Mouse (Mus musculus): Measurements from ENCODE around the gene Ube2v1. TPM values are rescaled to one million over a fixed set of nuclear protein-coding genes. Genes with fewer than 3 reads are reported as not detected.
"Not testable (repeated sequence)": the region's sequence is repeated elsewhere in the genome, so short reads cannot be mapped to it uniquely, and the experiment has no call there.

Gene Ube2v1
- polyA plus RNA-seq, 1 experiment from 2014 or later: 289 TPM

DNA sequence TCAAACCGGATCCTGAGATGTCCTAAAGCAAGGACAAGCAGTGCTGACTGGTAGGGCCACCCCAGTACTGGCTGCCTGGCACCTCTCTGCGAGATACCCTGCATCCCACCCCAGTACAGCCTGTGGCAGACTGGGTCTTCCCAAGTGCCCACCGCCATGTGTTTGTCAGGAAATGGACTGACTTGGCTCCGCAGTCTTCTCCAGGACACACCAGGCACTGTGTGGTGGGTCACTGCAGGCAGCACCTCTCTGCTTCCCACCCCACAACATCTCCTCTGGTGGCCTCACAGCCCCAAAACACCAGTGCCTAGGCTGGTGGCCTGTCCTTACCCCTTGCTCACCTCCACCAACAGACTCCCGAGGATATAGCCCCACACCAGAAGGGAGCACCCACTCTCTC is 1.5 kb downstream of the Ube2v1 start:
- peaks cover 22% of the 10 kb centered on the region for H3K36me3 ChIP-seq
- peak overlapping the region; percentile 85 for H3K9ac ChIP-seq
- H3K4me1 ChIP-seq: peaks cover 51% of the 10 kb centered on the region
- WGBS: 72% methylated on average over 5 of the region's 5 CpGs
- no peaks in the 10 kb centered on the region for H3K27me3 ChIP-seq
- H3K9me3 ChIP-seq: no peaks in the 10 kb centered on the region
- peak overlapping the region; percentile 92 for H3K27ac ChIP-seq
- H3K4me2 ChIP-seq: peak overlapping the region; percentile 75
- ATAC-seq (ENCODE audit: insufficient number of reproducible peaks, low FRiP score, low TSS enrichment, low read depth): no peak
- H3K4me3 ChIP-seq: peak overlapping the region; percentile 79

DNA sequence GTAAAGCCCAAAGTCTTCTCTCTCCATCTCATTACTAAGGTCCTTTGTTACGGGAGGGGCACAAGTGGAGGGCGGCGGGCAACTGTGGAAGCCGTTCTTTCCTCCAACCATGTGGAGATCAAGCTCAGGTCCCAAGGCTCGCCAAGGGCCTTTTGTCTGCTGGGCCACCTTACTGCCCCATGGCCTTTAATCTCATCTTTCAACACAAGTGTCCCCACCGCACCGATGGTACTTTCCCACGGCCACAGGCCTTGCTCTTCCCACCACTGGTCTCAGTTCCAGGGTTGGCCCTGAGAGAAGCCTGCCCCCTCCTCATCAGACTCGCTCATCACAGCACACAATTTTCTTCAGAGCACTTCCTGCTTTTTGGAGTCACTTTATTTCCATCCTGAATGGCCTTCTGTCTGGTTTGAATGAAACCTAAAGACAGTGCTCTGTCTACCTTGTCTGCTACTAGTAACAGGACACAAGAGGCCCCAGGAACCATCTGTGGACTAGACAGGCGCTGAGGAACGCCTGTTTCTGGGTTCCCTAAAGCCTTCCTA is 2.2 kb downstream of the Ube2v1 start:
- H3K4me2 ChIP-seq: peak overlapping the region; percentile 75
- H3K4me3 ChIP-seq: peak overlapping the region; percentile 79
- H3K27ac ChIP-seq: peak overlapping the region; percentile 92
- H3K36me3 ChIP-seq: peaks cover 22% of the 10 kb centered on the region
- H3K27me3 ChIP-seq: no peaks in the 10 kb centered on the region
- H3K4me1 ChIP-seq: peaks cover 49% of the 10 kb centered on the region
- no peak for ATAC-seq (ENCODE audit: insufficient number of reproducible peaks, low FRiP score, low TSS enrichment, low read depth)
- H3K9ac ChIP-seq: 0 out of 2 replicates have a peak overlapping the region, but pooled peaks have one; percentile 10
- no peaks in the 10 kb centered on the region for H3K9me3 ChIP-seq
- WGBS: 78% methylated on average over 11 of the region's 11 CpGs

DNA sequence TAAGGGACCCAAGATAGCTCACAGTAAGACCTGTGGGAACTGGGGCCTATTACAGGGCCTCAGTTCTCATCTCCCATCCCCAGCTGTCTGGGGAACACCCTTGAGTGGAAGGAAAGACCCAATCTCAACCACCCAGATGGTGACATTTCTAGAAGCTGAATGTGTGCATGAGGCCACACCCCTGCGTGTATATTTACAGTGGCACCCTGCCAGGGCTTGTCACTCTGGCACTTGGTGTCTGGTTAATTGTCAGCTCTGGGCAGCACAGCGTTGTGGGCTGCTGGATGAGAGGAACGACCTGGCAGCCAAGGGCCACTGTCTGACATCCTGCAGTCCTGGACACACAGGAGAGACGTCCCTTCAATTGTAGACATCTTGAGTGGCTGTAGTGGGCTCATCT is 3.0 kb downstream of the Ube2v1 start:
- 55% methylated on average over 4 of the region's 4 CpGs for WGBS
- Histone ChIP-seq H3K4me2 (no peak overlapping the region), H3K27ac (no peak overlapping the region)

DNA sequence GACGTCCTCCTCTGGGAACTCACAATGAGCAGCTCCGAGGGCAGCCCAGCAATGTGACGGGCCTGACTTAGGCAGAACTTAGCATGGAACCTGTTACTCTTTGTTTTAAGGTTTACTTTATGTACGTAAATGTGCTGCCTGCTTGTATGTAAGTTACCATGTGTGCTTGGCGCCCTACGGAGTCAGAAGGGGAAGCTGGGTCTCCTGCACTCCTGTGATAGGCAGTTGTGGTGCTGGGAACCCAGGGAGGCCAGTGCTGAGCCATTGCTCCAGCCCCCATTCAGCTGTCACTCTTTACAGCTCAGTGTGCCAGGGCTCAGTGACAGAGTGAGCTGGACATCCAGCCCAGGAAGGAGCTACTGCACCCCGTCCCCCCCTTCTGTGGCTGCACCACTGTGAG is 4.9 kb downstream of the Ube2v1 start:
- WGBS: 87% methylated on average over 7 of the region's 7 CpGs
- Histone ChIP-seq H3K4me2 (no peak overlapping the region), H3K4me1 (peaks cover 31% of the 10 kb centered on the region), H3K27ac (no peak overlapping the region), H3K36me3 (peaks cover 28% of the 10 kb centered on the region), H3K27me3 (no peaks in the 10 kb centered on the region), H3K9ac (no peak overlapping the region), H3K4me3 (no peak overlapping the region), H3K9me3 (no peaks in the 10 kb centered on the region)
- ATAC-seq (ENCODE audit: insufficient number of reproducible peaks, low FRiP score, low TSS enrichment, low read depth): no peak

More for the DNA sequence above, 3.0 kb downstream of the Ube2v1 start:
- H3K27me3 ChIP-seq: no peaks in the 10 kb centered on the region
- no peaks in the 10 kb centered on the region for H3K9me3 ChIP-seq
- no peak overlapping the region for H3K4me3 ChIP-seq
- H3K36me3 ChIP-seq: peaks cover 22% of the 10 kb centered on the region
- H3K9ac ChIP-seq: no peak overlapping the region
- ATAC-seq (ENCODE audit: insufficient number of reproducible peaks, low FRiP score, low TSS enrichment, low read depth): no peak
- H3K4me1 ChIP-seq: peaks cover 44% of the 10 kb centered on the region

DNA sequence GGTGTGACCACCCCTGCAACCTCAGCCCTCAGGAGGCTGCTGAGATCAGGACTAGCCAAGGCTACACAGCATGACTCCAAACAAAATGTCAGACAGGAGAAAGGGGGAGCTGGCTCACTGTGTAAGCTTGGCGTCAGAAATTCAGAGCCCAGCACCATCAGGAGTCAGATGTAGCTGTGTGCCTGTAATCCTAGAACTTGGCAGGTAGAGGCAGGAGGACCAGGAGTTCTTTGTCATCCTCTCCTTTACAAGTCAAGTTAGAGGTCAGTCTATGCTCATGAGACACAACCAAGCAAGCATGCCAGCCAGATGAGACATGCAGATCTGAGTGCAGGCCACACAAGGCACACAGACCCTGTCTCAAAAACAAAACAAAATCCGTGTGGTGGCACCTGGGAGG is 6.2 kb downstream of the Ube2v1 start:
- peaks cover 28% of the 10 kb centered on the region for H3K36me3 ChIP-seq
- WGBS: 48% methylated on average over 2 of the region's 2 CpGs
- H3K4me1 ChIP-seq: peaks cover 36% of the 10 kb centered on the region
- H3K4me3 ChIP-seq: no peak overlapping the region
- H3K9me3 ChIP-seq: no peaks in the 10 kb centered on the region
- H3K9ac ChIP-seq: no peak overlapping the region
- H3K27me3 ChIP-seq: no peaks in the 10 kb centered on the region
- no peak overlapping the region for H3K27ac ChIP-seq
- no peak overlapping the region for H3K4me2 ChIP-seq
- no peak for ATAC-seq (ENCODE audit: insufficient number of reproducible peaks, low FRiP score, low TSS enrichment, low read depth)

DNA sequence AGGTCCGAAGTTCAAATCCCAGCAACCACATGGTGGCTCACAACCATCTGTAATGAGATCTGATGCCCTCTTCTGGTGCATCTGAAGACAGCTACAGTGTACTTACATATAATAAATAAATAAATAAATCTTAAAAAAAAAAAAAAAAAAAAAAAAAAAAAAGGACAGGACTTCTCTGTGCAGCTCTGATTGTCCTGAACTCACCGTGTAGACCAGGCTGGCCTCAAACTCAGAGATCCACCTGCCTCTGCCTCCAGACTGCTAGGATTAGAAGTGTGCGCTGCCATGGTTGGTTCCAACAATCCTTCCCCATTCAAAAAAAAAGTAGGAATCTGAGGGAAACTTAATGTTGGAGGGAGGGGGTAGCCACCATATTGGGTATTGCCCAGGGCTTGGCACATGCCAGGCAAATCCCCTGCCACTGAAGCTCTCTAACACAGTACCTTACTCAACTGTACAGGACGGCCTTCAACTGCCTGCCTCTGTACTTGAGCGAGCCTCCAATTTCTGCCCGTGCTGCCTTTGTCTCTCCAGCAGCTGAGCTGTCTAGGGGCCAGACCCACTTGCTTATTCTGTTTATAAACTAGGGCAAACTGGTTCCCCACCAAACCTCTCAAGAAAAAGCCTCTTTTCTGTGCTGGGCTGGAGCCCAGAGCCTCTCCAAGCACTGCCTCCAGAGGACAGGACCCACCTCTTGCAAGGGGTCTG is 7.4 kb downstream of the Ube2v1 start:
- Histone ChIP-seq H3K4me2 (no peak overlapping the region), H3K27ac (no peak overlapping the region), H3K4me3 (no peak overlapping the region), H3K27me3 (no peaks in the 10 kb centered on the region), H3K9me3 (no peaks in the 10 kb centered on the region), H3K9ac (no peak overlapping the region), H3K4me1 (peaks cover 24% of the 10 kb centered on the region), H3K36me3 (peaks cover 28% of the 10 kb centered on the region)
- WGBS: 95% methylated on average over 5 of the region's 6 CpGs
- no peak for ATAC-seq (ENCODE audit: insufficient number of reproducible peaks, low FRiP score, low TSS enrichment, low read depth)

DNA sequence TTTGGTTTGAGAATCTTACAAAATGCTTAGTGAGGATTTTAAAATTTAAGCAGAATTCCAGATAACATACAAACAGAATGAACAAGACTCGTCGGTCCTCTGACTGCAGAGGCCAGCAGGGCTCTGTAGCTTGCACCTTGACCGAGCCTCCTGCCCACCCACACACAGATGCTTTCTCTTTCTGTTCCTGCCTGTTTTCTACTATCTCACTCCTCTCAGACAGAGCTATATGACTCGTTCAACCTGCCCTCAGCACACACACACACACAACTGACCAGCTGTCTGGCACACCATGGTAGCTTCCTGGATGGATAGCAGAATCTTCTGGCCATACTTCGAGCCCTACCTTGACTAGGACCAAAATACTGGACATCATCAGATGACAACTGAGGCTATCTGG is 8.9 kb downstream of the Ube2v1 start:
- Histone ChIP-seq H3K36me3 (peaks cover 25% of the 10 kb centered on the region), H3K4me1 (peaks cover 12% of the 10 kb centered on the region), H3K9me3 (no peaks in the 10 kb centered on the region), H3K27me3 (no peaks in the 10 kb centered on the region), H3K9ac (no peak overlapping the region), H3K4me3 (no peak overlapping the region), H3K4me2 (no peak overlapping the region), H3K27ac (no peak overlapping the region)
- WGBS: 83% methylated on average over 5 of the region's 5 CpGs
- ATAC-seq (ENCODE audit: insufficient number of reproducible peaks, low FRiP score, low TSS enrichment, low read depth): no peak

DNA sequence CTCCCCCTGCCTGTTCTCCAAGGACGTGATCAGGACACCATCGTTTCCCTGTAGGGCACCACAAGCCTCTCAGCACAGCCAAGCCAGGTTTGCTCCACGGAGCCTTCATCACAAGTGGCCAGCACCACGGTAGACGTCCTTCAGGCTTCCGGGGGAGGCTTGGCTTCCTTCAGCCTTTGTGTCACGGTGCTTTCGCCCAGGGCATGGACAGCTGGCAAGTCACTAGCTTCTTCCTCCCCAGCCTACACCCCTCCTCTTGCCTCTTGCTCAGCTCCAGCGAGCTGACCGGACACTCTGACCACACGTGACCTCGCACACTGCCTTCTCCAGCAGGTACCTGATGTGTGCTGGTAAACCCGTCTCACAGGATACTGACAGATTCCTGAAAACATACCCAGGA is 9.5 kb downstream of the Ube2v1 start:
- 80% methylated on average over 13 of the region's 13 CpGs for WGBS
- no peak overlapping the region for H3K9ac ChIP-seq
- H3K36me3 ChIP-seq: peaks cover 26% of the 10 kb centered on the region
- H3K4me3 ChIP-seq: no peak overlapping the region
- no peaks in the 10 kb centered on the region for H3K27me3 ChIP-seq
- no peak overlapping the region for H3K27ac ChIP-seq
- no peaks in the 10 kb centered on the region for H3K9me3 ChIP-seq
- no peak overlapping the region for H3K4me2 ChIP-seq
- H3K4me1 ChIP-seq: peaks cover 12% of the 10 kb centered on the region
- ATAC-seq (ENCODE audit: insufficient number of reproducible peaks, low FRiP score, low TSS enrichment, low read depth): no peak

DNA sequence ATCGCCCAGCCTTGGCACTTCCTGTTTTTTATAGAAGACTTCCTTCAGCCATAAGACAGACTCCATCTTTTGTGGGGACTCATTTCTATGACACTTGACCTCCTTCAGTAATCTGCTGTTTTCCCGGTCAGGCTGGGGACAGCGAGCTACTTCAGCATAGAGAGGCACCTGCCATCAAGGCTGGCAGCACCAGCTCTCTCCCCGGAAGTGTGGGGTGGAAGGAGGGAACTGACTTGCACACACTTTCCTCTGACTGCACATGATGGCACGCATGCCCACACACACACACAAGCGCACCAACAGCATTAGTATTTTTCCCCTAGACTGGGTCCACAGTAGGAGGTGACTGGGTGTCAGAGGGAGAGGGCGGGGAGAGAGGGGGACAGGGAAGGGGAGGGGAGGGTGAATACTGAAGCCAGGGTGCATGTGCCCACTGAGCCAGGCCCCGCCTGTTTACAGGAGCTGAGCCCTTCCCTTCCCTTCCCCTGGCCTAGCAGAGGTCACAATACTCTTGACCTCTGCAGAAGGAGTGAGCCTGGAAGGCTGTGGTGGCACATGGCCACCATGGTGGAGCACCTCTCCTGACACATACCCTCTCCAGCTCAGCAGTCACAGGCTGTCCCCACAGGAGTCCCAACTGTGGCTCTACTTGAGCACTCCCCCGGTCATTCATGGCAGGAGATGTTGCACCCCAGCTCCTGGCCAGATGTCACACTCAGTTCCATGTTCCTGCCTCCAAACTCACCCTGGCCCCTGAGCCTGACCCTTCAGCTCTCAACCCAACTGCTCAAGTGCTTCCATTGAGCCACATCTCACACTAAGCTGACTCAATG is 10.4 kb downstream of the Ube2v1 start:
- no peak for ATAC-seq (ENCODE audit: insufficient number of reproducible peaks, low FRiP score, low TSS enrichment, low read depth)
- Histone ChIP-seq H3K36me3 (peaks cover 29% of the 10 kb centered on the region), H3K27ac (no peak overlapping the region), H3K27me3 (no peaks in the 10 kb centered on the region), H3K4me1 (peaks cover 12% of the 10 kb centered on the region), H3K9me3 (no peaks in the 10 kb centered on the region), H3K4me3 (no peak overlapping the region), H3K4me2 (no peak overlapping the region), H3K9ac (no peak overlapping the region)
- WGBS: 87% methylated on average over 9 of the region's 9 CpGs

DNA sequence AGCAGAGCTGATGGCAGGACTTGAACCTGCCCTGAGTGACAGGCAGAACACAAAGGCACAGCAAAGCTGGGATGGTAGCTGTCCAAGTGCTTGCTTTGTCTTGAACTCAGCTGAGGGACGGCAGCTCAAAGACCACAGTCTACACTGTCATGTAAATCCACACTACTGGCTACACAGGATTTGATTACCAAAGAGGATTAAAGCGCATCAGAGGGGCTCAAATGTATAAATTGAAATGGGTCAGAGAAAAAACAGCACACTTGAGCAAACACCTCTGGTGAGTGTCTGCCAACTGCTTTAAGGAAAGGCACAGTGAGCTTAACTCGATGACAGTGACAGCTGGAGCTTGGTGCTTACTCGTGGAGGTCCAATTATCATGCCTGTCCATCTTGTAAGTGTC is 14.4 kb downstream of the Ube2v1 start:
- no peak overlapping the region for H3K27ac ChIP-seq

DNA sequence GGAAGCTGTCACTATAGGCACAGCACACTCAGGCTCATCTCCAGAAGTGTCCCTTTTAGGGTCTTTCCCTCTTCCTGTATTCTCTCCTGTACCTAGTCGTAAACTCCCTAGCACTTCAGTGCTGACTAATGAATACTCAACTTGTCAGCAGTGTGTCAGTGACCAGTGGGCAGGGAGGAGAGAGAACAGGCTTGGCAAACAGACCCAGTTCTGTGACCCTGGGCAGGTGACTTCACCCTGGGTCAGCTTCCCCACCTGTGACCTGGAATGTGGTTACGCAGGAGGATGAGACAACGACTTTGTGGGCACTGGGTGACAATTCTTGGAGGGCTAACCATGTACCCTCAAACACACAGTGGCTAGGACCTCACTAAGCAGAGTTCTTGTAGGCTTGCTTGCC is 14.9 kb downstream of the Ube2v1 start:
- Histone ChIP-seq H3K9ac (no peak overlapping the region), H3K27me3 (no peaks in the 10 kb centered on the region), H3K4me1 (peaks cover 11% of the 10 kb centered on the region), H3K4me3 (no peak overlapping the region), H3K36me3 (peaks cover 63% of the 10 kb centered on the region), H3K9me3 (no peaks in the 10 kb centered on the region), H3K4me2 (no peak overlapping the region), H3K27ac (no peak overlapping the region)
- ATAC-seq (ENCODE audit: insufficient number of reproducible peaks, low FRiP score, low TSS enrichment, low read depth): no peak
- 87% methylated on average over 3 of the region's 3 CpGs for WGBS

More for the DNA sequence above, 14.4 kb downstream of the Ube2v1 start:
- no peak for ATAC-seq (ENCODE audit: insufficient number of reproducible peaks, low FRiP score, low TSS enrichment, low read depth)
- 73% methylated on average over 4 of the region's 4 CpGs for WGBS
- no peaks in the 10 kb centered on the region for H3K27me3 ChIP-seq
- no peak overlapping the region for H3K9ac ChIP-seq
- no peak overlapping the region for H3K4me3 ChIP-seq
- H3K9me3 ChIP-seq: no peaks in the 10 kb centered on the region
- peaks cover 12% of the 10 kb centered on the region for H3K4me1 ChIP-seq
- H3K36me3 ChIP-seq: peaks cover 61% of the 10 kb centered on the region
- no peak overlapping the region for H3K4me2 ChIP-seq

DNA sequence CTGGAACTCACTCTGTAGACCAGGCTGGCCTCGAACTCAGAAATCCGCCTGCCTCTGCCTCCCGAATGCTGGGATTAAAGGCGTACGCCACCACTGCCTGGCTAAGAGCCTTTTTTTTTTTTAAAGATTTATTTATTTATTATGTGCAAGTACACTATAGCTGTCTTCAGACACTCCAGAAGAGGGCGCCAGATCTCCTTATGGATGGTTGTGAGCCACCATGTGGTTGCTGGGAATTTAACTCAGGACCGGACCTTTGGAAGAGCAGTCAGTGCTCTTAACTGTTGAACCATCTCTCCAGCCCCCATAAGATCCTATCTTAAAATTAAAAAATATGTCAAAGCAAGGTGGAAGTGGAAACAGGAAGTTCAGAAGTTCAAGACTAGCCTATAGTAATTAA is 18.6 kb downstream of the Ube2v1 start:
- not testable (repeated sequence) for H3K4me2 ChIP-seq; ATAC-seq (ENCODE audit: insufficient number of reproducible peaks, low FRiP score, low TSS enrichment, low read depth); H3K4me3 ChIP-seq; H3K4me1 ChIP-seq; H3K9me3 ChIP-seq; H3K9ac ChIP-seq; H3K27me3 ChIP-seq; H3K27ac ChIP-seq
- peaks cover 82% of the 10 kb centered on the region for H3K36me3 ChIP-seq
- 93% methylated on average over 7 of the region's 7 CpGs for WGBS
